Mouse (Mus musculus) heart, embryonic 16.5 days (tissue): ENCODE results near the gene Elp5. TPM values are rescaled to one million over a fixed set of nuclear protein-coding genes. Genes with fewer than 3 reads are reported as not detected.
"Not testable (repeated sequence)": the region's sequence is repeated elsewhere in the genome, so short reads cannot be mapped to it uniquely, and the experiment has no call there.

Source experiments
- ATAC-seq: fragments of 200-750 bp; cut with Nextera tagmentation; replicated peaks from 2 replicates; pipeline ENCODE4 v1.8.0; 2017; ENCODE audit warnings: moderate number of reproducible peaks; ENCODE audit not compliant: insufficient read depth, low FRiP score; ENCODE audit errors: extremely low read depth
- H3K27ac ChIP-seq: fragments of 300-500 bp; sonication (generic); 2 replicates; pipeline ENCODE4 v1.5.1; 2014; ENCODE audit warnings: mild to moderate bottlenecking, low read length, control low read depth, moderate library complexity
- H3K27me3 ChIP-seq: fragments of 300-500 bp; sonication (generic); 2 replicates; pipeline ENCODE4 v1.6.1; 2014; ENCODE audit warnings: low read length, mixed read lengths; ENCODE audit not compliant: control insufficient read depth, insufficient read depth
- H3K36me3 ChIP-seq: fragments of 300-500 bp; sonication (generic); 2 replicates; pipeline ENCODE4 v1.6.1; 2014; ENCODE audit not compliant: control insufficient read depth, insufficient read depth
- H3K4me1 ChIP-seq: fragments of 300-500 bp; sonication (generic); 2 replicates; pipeline ENCODE4 v1.6.1; 2014; ENCODE audit warnings: low read length, mixed read lengths; ENCODE audit not compliant: control insufficient read depth, insufficient read depth
- H3K4me2 ChIP-seq: fragments of 300-500 bp; sonication (generic); 2 replicates; pipeline ENCODE4 v1.6.1; 2014; ENCODE audit warnings: low read depth, mild to moderate bottlenecking, control low read depth, low read length
- H3K4me3 ChIP-seq: fragments of 300-500 bp; sonication (generic); 2 replicates; pipeline ENCODE4 v1.5.1; 2014; ENCODE audit warnings: mild to moderate bottlenecking, control low read depth, low read length
- H3K9ac ChIP-seq: fragments of 300-500 bp; sonication (generic); 2 replicates; pipeline ENCODE4 v1.6.1; 2014; ENCODE audit warnings: low read length, control low read depth
- H3K9me3 ChIP-seq: fragments of 300-500 bp; sonication (generic); replicated peaks from 2 replicates; pipeline ENCODE4 v1.6.1; 2016; ENCODE audit warnings: low read length; ENCODE audit not compliant: control insufficient read depth
- WGBS: fragments of 180-500 bp; shearing (Covaris S2); extraction: QIAGEN DNeasy Blood & Tissue Kit; methylation state at CpG from one replicate; pipeline ENCODE4 v1.1.7; 2014; 5-methylcytosine and 5-hydroxymethylcytosine counted together
- polyA plus RNA-seq: library from polyadenylated mRNA; unstranded; fragments of >200 nt; fragmentation: Nextera tagmentation; extraction: Ambion mirVana; gene quantifications from 2 replicates; pipeline ENCODE4 v1.2.1, GENCODE M21; 2015

The Elp5 gene
- polyA plus RNA-seq, 1 experiment from 2014 or later, result 111 TPM

- no peak for ATAC-seq
- Histone ChIP-seq H3K27ac (no peak overlapping the region), H3K4me2 (no peak overlapping the region), H3K36me3 (peaks cover 7% of the 10 kb centered on the region), H3K9me3 (no peaks in the 10 kb centered on the region), H3K27me3 (no peaks in the 10 kb centered on the region), H3K4me3 (no peak overlapping the region), H3K4me1 (peaks cover 45% of the 10 kb centered on the region), H3K9ac (no peak overlapping the region)
- 45% methylated on average over 7 of the region's 7 CpGs for WGBS
Observed at GRCm38 (mm10) chr11:70017199-70017767, 35.0 kb upstream of the Elp5 start.

- H3K9ac ChIP-seq, result no peak within 1 kb of the TSS
- no peak within 1 kb of the TSS for H3K27ac ChIP-seq
- H3K9me3 ChIP-seq, result no peaks in the 10 kb centered on the region
- H3K4me1 ChIP-seq, result peaks cover 44% of the 10 kb centered on the region
- WGBS, result 61% methylated on average over 3 of the region's 3 CpGs
- no peak for ATAC-seq
- peak within 1 kb of the TSS; percentile 92; the same call in 1 of the 2 replicates for H3K4me2 ChIP-seq
- H3K36me3 ChIP-seq, result peaks cover 13% of the 10 kb centered on the region
- no peaks in the 10 kb centered on the region for H3K27me3 ChIP-seq
- no peak within 1 kb of the TSS for H3K4me3 ChIP-seq
Observed at GRCm38 (mm10) chr11:70016669-70017068, 34.4 kb upstream of the Elp5 start, which contains the start of gene Dlg4. Gene Dlg4 (plus strand): TSS chr11:70016942.

GRCm38 (mm10) chr11:70016177-70016576, 33.9 kb upstream of the Elp5 start:
- H3K4me2 ChIP-seq, ATAC-seq, H3K27ac ChIP-seq, H3K9ac ChIP-seq, H3K4me3 ChIP-seq, H3K9me3 ChIP-seq, H3K27me3 ChIP-seq: not testable (repeated sequence)
- Histone ChIP-seq H3K36me3 (peaks cover 18% of the 10 kb centered on the region), H3K4me1 (peaks cover 40% of the 10 kb centered on the region)
- 80% methylated on average over 2 of the region's 2 CpGs for WGBS

- Histone ChIP-seq H3K4me2 (peak overlapping the region; percentile 66), H3K4me3 (no peak overlapping the region; the same call in 1 of the 2 replicates), H3K27ac (no peak overlapping the region), H3K36me3 (peaks cover 23% of the 10 kb centered on the region), H3K9me3 (no peaks in the 10 kb centered on the region), H3K27me3 (no peaks in the 10 kb centered on the region), H3K4me1 (peaks cover 39% of the 10 kb centered on the region), H3K9ac (peak overlapping the region; percentile 85)
- no peak for ATAC-seq
- WGBS, result 58% methylated on average over 6 of the region's 6 CpGs
Observed at GRCm38 (mm10) chr11:70015677-70016076, 33.4 kb upstream of the Elp5 start.

DNA sequence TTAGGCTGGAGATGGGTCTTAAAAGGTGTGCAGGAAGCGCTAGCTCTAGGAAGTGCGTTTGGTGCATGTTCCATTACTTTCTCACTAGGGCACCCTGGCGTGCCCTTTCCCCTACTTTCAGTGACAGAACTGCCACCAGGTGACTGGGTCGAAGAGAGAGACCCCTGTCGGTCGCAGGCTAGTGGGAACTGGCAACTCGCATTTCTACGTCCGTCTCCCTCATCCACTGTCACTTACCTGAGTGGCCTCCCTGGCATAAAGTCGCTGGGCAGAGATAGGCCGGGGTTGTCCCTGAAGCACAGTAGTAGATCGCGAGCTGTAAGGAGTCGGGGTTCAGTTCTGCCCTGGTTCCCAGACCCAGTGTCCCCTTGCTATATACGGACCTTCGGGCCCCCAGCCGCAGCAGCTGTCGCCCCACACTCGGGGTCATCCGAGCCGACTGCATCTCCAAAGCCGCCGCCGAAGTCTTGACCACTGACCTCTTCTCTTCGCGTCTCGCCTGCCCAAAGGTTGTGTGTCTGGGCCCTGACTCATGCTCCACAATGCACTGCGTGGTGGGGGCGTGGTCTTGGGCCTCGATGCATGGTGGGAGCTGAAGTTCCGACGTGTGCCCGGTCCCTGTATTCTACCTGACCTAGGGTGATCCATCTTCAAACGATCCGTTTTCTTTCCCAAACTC, 32.7 kb upstream of the Elp5 start, which contains the start of gene Acadvl:
TSS of gene Acadvl (minus strand) at position 532 of the 679 bp plus-strand sequence.
- Histone ChIP-seq H3K9ac (peak within 1 kb of the TSS; percentile 85), H3K9me3 (no peaks in the 10 kb centered on the region), H3K4me2 (peak within 1 kb of the TSS; percentile 66), H3K4me3 (peak within 1 kb of the TSS; percentile 85), H3K27ac (peak within 1 kb of the TSS; percentile 84), H3K4me1 (peaks cover 32% of the 10 kb centered on the region), H3K27me3 (no peaks in the 10 kb centered on the region), H3K36me3 (peaks cover 30% of the 10 kb centered on the region)
- WGBS, result under 1% methylated on average over 35 of the region's 35 CpGs
- ATAC-seq, result peak; percentile 85

GRCm38 (mm10) chr11:70014051-70014450, 31.7 kb upstream of the Elp5 start:
- Histone ChIP-seq H3K4me3 (peak overlapping the region; percentile 85), H3K36me3 (peaks cover 39% of the 10 kb centered on the region), H3K9me3 (no peaks in the 10 kb centered on the region), H3K4me2 (peak overlapping the region; percentile 66), H3K9ac (peak overlapping the region; percentile 85), H3K27me3 (no peaks in the 10 kb centered on the region), H3K4me1 (peaks cover 27% of the 10 kb centered on the region), H3K27ac (no peak overlapping the region)
- ATAC-seq, result no peak
- WGBS, result 52% methylated on average over 5 of the region's 5 CpGs

DNA sequence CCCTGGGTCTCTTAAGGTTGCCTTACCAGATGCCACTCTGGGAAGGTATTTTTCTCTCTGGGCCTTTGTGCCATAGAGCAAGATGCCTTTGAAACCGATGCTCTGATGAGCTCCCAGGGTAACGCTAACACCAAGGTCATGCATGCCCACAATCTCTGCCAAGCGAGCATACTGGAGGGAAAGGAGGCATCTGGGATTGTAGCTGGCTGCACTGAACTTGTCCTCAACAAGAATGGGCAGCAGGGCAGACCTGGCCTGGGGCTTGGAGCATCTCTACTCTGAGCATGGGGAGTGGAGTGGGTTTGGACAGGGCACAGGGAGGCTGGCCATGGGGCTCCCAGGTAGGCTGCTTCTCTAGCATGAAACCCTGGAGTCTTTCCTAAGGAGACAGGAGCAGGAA, 31.1 kb upstream of the Elp5 start:
- Histone ChIP-seq H3K4me3 (no peak overlapping the region), H3K4me2 (no peak overlapping the region), H3K36me3 (peaks cover 45% of the 10 kb centered on the region), H3K27me3 (no peaks in the 10 kb centered on the region), H3K4me1 (peaks cover 23% of the 10 kb centered on the region), H3K27ac (no peak overlapping the region), H3K9ac (no peak overlapping the region), H3K9me3 (no peaks in the 10 kb centered on the region)
- ATAC-seq, result no peak
- 80% methylated on average over 3 of the region's 3 CpGs for WGBS

- H3K4me3 ChIP-seq, result no peak overlapping the region
- H3K9ac ChIP-seq, result no peak overlapping the region
- H3K27ac ChIP-seq, result no peak overlapping the region
- H3K4me2 ChIP-seq, result no peak overlapping the region
- H3K27me3 ChIP-seq, result no peaks in the 10 kb centered on the region
- peaks cover 20% of the 10 kb centered on the region for H3K4me1 ChIP-seq
- no peak for ATAC-seq
- no peaks in the 10 kb centered on the region for H3K9me3 ChIP-seq
- 83% methylated on average over 9 of the region's 9 CpGs for WGBS
- peaks cover 50% of the 10 kb centered on the region for H3K36me3 ChIP-seq
Observed at GRCm38 (mm10) chr11:70012931-70013330, 30.6 kb upstream of the Elp5 start.

GRCm38 (mm10) chr11:70010961-70011360, 28.6 kb upstream of the Elp5 start:
- Histone ChIP-seq H3K36me3 (peaks cover 68% of the 10 kb centered on the region), H3K27ac (no peak overlapping the region), H3K4me3 (no peak overlapping the region), H3K4me1 (peaks cover 13% of the 10 kb centered on the region), H3K9ac (no peak overlapping the region), H3K9me3 (no peaks in the 10 kb centered on the region), H3K4me2 (no peak overlapping the region), H3K27me3 (no peaks in the 10 kb centered on the region)
- 89% methylated on average over 10 of the region's 10 CpGs for WGBS
- no peak for ATAC-seq
